Mouse (Mus musculus) C2C12 (cell line): ENCODE results near the gene Mat2a.

Source experiments
- CEBPB ChIP-seq: IDR thresholded peaks from one replicate; pipeline ENCODE4 v1.6.1; 2011; ENCODE audit warnings: low read depth, mild to moderate bottlenecking, control low read depth, moderate library complexity
- CTCF ChIP-seq: IDR thresholded peaks from one replicate; pipeline ENCODE4 v1.5.1; 2011; ENCODE audit not compliant: control insufficient read depth, insufficient read depth, insufficient read length
- FOSL1 ChIP-seq: IDR thresholded peaks from one replicate; pipeline ENCODE4 v1.8.0; 2011; ENCODE audit warnings: mild to moderate bottlenecking, low read length; ENCODE audit not compliant: poor library complexity, insufficient read depth, severe bottlenecking
- MAX ChIP-seq: IDR thresholded peaks from one replicate; pipeline ENCODE4 v1.6.1; 2011; ENCODE audit warnings: mild to moderate bottlenecking, control low read depth
- MYOD1 ChIP-seq: IDR thresholded peaks from one replicate; pipeline ENCODE4 v1.6.1; 2011; ENCODE audit warnings: low read depth; ENCODE audit not compliant: control insufficient read depth, insufficient read length
- MYOG ChIP-seq: IDR thresholded peaks from one replicate; pipeline ENCODE4 v1.6.1; 2011; ENCODE audit not compliant: control insufficient read depth, insufficient read length; ENCODE audit errors: extremely low read depth
- USF1 ChIP-seq: IDR thresholded peaks from one replicate; pipeline ENCODE4 v1.6.1; 2011; ENCODE audit warnings: low read depth, mild to moderate bottlenecking, control low read depth, moderate library complexity

- TF ChIP-seq CTCF = no peak
- TF ChIP-seq FOSL1 = no peak
- no peak for TF ChIP-seq MYOG
- no peak for TF ChIP-seq MAX
- no peak for TF ChIP-seq CEBPB
- TF ChIP-seq MYOD1 = peak; percentile 43
- TF ChIP-seq USF1 = no peak
Measured at GRCm38 (mm10) chr6:72487282-72487681, 47.9 kb upstream of the Mat2a start.
